Mouse (Mus musculus): ENCODE data around the gene Mknk2. TPM values are rescaled to one million over a fixed set of nuclear protein-coding genes. Genes with fewer than 3 reads are reported as not detected.

Mknk2 gene
- 79.5 and 85.5 TPM in 2 replicates for polyA plus RNA-seq (2014; fragmentation: Nextera tagmentation; extraction: Ambion mirVana)

DNA sequence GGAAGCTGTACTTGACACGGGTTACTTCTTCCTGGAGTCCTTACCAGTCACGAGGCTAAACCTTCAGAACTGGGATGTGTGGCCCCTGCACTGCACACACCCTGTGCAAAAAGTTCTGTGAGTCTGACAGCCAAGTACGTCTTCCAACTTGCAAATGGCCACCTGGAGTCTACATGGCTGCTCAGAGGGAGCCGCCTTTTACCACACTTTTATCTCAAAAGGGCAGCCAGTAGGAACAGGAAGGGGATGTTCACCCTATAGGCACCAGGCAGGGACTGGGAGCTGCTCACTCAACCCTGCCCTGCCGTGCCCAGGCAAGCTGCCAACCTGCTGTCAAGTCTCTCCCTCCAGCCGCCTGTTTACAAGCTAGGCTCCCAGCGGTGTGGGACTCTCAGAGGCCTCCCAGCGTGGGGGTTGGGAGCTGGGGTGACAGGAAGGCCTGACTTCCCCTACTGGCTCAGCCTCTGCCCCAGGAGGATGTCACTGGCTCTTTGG, at the start of gene Mknk2:
TSS of gene Mknk2 (minus strand) at position 171 of the 495 bp plus-strand sequence.
- 41% methylated on average over 8 of the region's 8 CpGs for WGBS
- DNase-seq (ENCODE audit: low spot score) (no peak), ATAC-seq (ENCODE audit: insufficient read depth, low FRiP score, low TSS enrichment) (no peak)
- peaks cover 29% of the 10 kb centered on the region for H3K4me1 ChIP-seq (ENCODE audit: control insufficient read depth, insufficient read depth, low read length)
- H3K27me3 ChIP-seq (ENCODE audit: control insufficient read depth, insufficient read depth, low read length) = no peaks in the 10 kb centered on the region
- H3K9me3 ChIP-seq (ENCODE audit: control insufficient read depth, low read length) = no peaks in the 10 kb centered on the region
- peak within 1 kb of the TSS; percentile 77 for H3K9ac ChIP-seq (ENCODE audit: low read length)
- H3K27ac ChIP-seq (ENCODE audit: low read depth, low read length) = peak within 1 kb of the TSS; percentile 94
- H3K4me2 ChIP-seq (ENCODE audit: low read depth) = peak within 1 kb of the TSS; percentile 86
- peak within 1 kb of the TSS; percentile 81 for H3K4me3 ChIP-seq (ENCODE audit: low read depth, low read length)
- no peaks in the 10 kb centered on the region for H3K36me3 ChIP-seq (ENCODE audit: control insufficient read depth, insufficient read depth, low read length)

DNA sequence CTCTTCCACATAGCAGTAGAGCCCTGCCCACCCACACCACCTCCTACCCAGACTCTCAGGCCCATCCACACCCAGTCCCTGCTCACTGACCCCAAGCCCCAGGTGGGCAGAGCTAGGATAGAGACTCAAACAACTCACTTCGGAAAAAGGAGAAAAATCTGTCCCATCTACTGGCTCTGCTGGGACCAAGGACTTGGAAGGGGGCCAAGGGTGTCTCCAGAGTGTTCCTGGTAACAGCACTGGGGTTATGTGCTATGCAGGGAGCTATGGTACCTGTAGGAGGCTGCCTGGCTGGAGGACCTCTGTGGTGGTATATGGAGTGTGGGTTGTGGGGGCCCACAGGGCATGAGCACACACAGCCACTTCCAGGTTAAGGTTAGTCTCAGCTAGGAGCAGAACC, 39.4 kb upstream of the Mknk2 start:
- Histone ChIP-seq H3K36me3 (ENCODE audit: control insufficient read depth, insufficient read depth, low read length) (peaks cover 63% of the 10 kb centered on the region), H3K27me3 (ENCODE audit: control insufficient read depth, insufficient read depth, low read length) (no peaks in the 10 kb centered on the region), H3K4me3 (ENCODE audit: low read depth, low read length) (no peak overlapping the region), H3K27ac (ENCODE audit: low read depth, low read length) (no peak overlapping the region), H3K9me3 (ENCODE audit: control insufficient read depth, low read length) (no peaks in the 10 kb centered on the region), H3K4me2 (ENCODE audit: low read depth) (no peak overlapping the region), H3K4me1 (ENCODE audit: control insufficient read depth, insufficient read depth, low read length) (no peaks in the 10 kb centered on the region), H3K9ac (ENCODE audit: low read length) (no peak overlapping the region)
- no peak for DNase-seq (ENCODE audit: low spot score)
- 100% methylated on average over 1 of the region's 1 CpGs for WGBS
- ATAC-seq (ENCODE audit: insufficient read depth, low FRiP score, low TSS enrichment) = no peak

DNA sequence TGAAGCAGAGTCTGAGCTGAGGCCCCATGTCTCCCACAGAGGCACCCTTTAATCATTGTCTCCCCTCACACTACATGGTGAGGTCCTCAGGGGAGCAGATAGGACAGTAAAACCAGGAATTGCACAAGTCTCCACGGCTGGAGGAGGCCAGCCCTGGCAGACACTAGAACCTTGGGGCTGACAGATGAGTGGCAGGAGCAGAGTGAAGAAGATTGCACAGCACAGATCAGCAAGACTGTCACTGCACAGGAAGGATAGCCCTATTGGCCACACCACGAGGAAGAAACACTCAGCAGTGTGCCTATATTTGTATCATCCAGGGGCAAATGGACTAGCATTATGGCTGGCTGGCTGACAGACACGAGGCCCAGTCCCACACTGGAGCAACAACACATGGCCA, 32.9 kb upstream of the Mknk2 start:
- peaks cover 58% of the 10 kb centered on the region for H3K36me3 ChIP-seq (ENCODE audit: control insufficient read depth, insufficient read depth, low read length)
- ATAC-seq (ENCODE audit: insufficient read depth, low FRiP score, low TSS enrichment) (no peak), DNase-seq (ENCODE audit: low spot score) (no peak)
- 91% methylated on average over 3 of the region's 3 CpGs for WGBS
- no peak overlapping the region for H3K4me3 ChIP-seq (ENCODE audit: low read depth, low read length)
- no peaks in the 10 kb centered on the region for H3K9me3 ChIP-seq (ENCODE audit: control insufficient read depth, low read length)
- H3K27me3 ChIP-seq (ENCODE audit: control insufficient read depth, insufficient read depth, low read length) = no peaks in the 10 kb centered on the region
- H3K4me2 ChIP-seq (ENCODE audit: low read depth) = no peak overlapping the region
- no peak overlapping the region for H3K27ac ChIP-seq (ENCODE audit: low read depth, low read length)
- H3K9ac ChIP-seq (ENCODE audit: low read length) = no peak overlapping the region
- no peaks in the 10 kb centered on the region for H3K4me1 ChIP-seq (ENCODE audit: control insufficient read depth, insufficient read depth, low read length)

DNA sequence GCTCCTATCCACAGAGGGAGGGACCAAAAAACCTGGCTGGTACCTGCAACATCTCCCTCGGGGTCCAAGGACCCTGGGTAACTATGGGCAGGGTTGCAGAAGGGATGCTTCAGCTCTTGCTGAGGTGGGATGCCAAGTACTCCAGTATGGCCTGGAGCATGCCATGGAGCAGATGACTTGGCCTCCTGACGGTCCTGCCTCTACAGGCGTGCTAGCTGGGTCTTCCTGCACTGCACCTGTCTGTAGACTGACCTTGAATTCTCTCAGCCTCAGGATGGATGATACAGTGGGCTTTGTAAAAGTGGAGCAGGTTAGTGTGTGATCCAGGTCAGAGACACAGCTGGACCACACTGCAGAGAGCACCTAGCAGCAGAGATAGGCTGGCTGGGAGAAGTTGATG, 27.6 kb upstream of the Mknk2 start:
- ATAC-seq (ENCODE audit: insufficient read depth, low FRiP score, low TSS enrichment) = no peak
- WGBS = 79% methylated on average over 3 of the region's 3 CpGs
- no peak for DNase-seq (ENCODE audit: low spot score)

DNA sequence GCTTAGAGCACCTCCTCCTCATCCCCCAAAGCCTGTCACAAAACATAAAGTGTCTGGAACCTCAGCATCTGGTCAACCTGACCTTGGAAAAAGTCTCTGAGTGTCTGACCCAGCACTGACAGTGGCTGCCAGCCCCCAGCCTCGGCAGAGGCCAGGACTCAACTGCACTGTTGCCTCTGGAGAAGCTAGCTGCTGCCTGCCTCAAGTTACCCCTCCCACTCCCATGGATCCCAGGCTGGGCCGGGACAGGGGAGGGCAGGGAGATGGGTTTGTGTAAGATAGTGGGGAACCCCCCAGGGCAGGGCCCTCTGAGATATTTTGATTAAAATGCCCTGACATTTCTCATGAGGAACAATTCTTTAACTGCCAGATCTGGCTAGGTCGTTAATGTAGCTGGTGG, 27.1 kb upstream of the Mknk2 start:
- DNase-seq (ENCODE audit: low spot score) (no peak), ATAC-seq (ENCODE audit: insufficient read depth, low FRiP score, low TSS enrichment) (no peak)
- Histone ChIP-seq H3K9ac (ENCODE audit: low read length) (no peak overlapping the region), H3K36me3 (ENCODE audit: control insufficient read depth, insufficient read depth, low read length) (peaks cover 29% of the 10 kb centered on the region), H3K27me3 (ENCODE audit: control insufficient read depth, insufficient read depth, low read length) (no peaks in the 10 kb centered on the region), H3K4me2 (ENCODE audit: low read depth) (no peak overlapping the region), H3K4me3 (ENCODE audit: low read depth, low read length) (no peak overlapping the region), H3K27ac (ENCODE audit: low read depth, low read length) (no peak overlapping the region), H3K9me3 (ENCODE audit: control insufficient read depth, low read length) (no peaks in the 10 kb centered on the region), H3K4me1 (ENCODE audit: control insufficient read depth, insufficient read depth, low read length) (peaks cover 11% of the 10 kb centered on the region)
- 70% methylated on average over 3 of the region's 3 CpGs for WGBS

More for the DNA sequence above, 27.6 kb upstream of the Mknk2 start:
- H3K4me2 ChIP-seq (ENCODE audit: low read depth) = no peak overlapping the region
- H3K9me3 ChIP-seq (ENCODE audit: control insufficient read depth, low read length) = no peaks in the 10 kb centered on the region
- H3K4me1 ChIP-seq (ENCODE audit: control insufficient read depth, insufficient read depth, low read length) = peaks cover 11% of the 10 kb centered on the region
- H3K9ac ChIP-seq (ENCODE audit: low read length) = no peak overlapping the region
- H3K4me3 ChIP-seq (ENCODE audit: low read depth, low read length) = no peak overlapping the region
- H3K27me3 ChIP-seq (ENCODE audit: control insufficient read depth, insufficient read depth, low read length) = no peaks in the 10 kb centered on the region
- peaks cover 33% of the 10 kb centered on the region for H3K36me3 ChIP-seq (ENCODE audit: control insufficient read depth, insufficient read depth, low read length)
- no peak overlapping the region for H3K27ac ChIP-seq (ENCODE audit: low read depth, low read length)

DNA sequence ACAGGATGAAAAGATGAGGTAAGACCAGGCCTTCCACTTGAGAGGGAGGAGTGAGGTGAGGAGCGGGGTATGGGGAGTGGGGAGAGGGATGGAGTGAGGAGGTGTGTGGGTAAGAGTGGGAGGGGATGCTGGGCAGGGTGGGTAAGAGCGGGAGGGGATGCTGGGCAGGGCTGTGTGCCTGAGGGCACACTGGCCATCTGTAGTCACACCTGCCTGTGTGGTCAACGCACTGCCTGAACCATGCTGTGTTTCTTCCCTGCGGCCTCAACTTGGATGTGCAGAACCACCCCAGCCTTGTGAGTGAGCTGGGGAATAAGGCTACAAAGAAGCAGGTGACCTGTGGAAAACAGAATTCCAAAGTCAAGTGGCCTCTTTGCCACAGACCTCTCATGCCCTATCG, 26.5 kb upstream of the Mknk2 start:
- ATAC-seq (ENCODE audit: insufficient read depth, low FRiP score, low TSS enrichment) (no peak), DNase-seq (ENCODE audit: low spot score) (no peak)
- H3K4me1 ChIP-seq (ENCODE audit: control insufficient read depth, insufficient read depth, low read length) = peaks cover 11% of the 10 kb centered on the region
- H3K36me3 ChIP-seq (ENCODE audit: control insufficient read depth, insufficient read depth, low read length) = peaks cover 23% of the 10 kb centered on the region
- WGBS = 89% methylated on average over 5 of the region's 5 CpGs
- no peak overlapping the region for H3K4me3 ChIP-seq (ENCODE audit: low read depth, low read length)
- H3K4me2 ChIP-seq (ENCODE audit: low read depth) = no peak overlapping the region
- no peaks in the 10 kb centered on the region for H3K9me3 ChIP-seq (ENCODE audit: control insufficient read depth, low read length)
- H3K27me3 ChIP-seq (ENCODE audit: control insufficient read depth, insufficient read depth, low read length) = no peaks in the 10 kb centered on the region
- H3K27ac ChIP-seq (ENCODE audit: low read depth, low read length) = no peak overlapping the region
- H3K9ac ChIP-seq (ENCODE audit: low read length) = no peak overlapping the region

DNA sequence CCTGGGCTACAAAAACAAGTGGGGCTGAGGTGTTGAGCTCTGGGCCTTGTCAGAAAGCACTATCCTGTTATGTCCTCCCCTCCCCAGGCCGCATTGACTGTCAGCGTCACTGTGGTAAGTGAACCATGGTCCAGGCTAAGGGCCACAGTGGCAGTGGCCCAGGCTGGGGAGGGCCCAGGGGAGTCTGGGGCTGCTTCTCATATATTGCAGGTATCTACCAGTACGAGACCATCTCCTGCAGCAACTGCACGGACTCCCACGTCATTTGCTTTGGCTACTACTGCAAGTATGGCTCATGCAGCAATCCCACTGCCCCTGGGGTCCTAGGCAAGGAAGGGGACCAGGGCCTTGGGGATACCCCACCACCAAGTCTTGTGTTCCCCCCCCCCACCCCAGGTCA, 25.7 kb upstream of the Mknk2 start:
- Histone ChIP-seq H3K27ac (ENCODE audit: low read depth, low read length) (no peak overlapping the region), H3K27me3 (ENCODE audit: control insufficient read depth, insufficient read depth, low read length) (no peaks in the 10 kb centered on the region), H3K9ac (ENCODE audit: low read length) (peak overlapping the region; percentile 5; the same call in 1 of the 2 replicates), H3K36me3 (ENCODE audit: control insufficient read depth, insufficient read depth, low read length) (peaks cover 16% of the 10 kb centered on the region), H3K4me2 (ENCODE audit: low read depth) (peak overlapping the region; percentile 71), H3K4me3 (ENCODE audit: low read depth, low read length) (peak overlapping the region; percentile 56; the same call in 1 of the 2 replicates), H3K9me3 (ENCODE audit: control insufficient read depth, low read length) (no peaks in the 10 kb centered on the region), H3K4me1 (ENCODE audit: control insufficient read depth, insufficient read depth, low read length) (peaks cover 11% of the 10 kb centered on the region)
- ATAC-seq (ENCODE audit: insufficient read depth, low FRiP score, low TSS enrichment) (no peak), DNase-seq (ENCODE audit: low spot score) (no peak)
- WGBS = 88% methylated on average over 5 of the region's 5 CpGs

DNA sequence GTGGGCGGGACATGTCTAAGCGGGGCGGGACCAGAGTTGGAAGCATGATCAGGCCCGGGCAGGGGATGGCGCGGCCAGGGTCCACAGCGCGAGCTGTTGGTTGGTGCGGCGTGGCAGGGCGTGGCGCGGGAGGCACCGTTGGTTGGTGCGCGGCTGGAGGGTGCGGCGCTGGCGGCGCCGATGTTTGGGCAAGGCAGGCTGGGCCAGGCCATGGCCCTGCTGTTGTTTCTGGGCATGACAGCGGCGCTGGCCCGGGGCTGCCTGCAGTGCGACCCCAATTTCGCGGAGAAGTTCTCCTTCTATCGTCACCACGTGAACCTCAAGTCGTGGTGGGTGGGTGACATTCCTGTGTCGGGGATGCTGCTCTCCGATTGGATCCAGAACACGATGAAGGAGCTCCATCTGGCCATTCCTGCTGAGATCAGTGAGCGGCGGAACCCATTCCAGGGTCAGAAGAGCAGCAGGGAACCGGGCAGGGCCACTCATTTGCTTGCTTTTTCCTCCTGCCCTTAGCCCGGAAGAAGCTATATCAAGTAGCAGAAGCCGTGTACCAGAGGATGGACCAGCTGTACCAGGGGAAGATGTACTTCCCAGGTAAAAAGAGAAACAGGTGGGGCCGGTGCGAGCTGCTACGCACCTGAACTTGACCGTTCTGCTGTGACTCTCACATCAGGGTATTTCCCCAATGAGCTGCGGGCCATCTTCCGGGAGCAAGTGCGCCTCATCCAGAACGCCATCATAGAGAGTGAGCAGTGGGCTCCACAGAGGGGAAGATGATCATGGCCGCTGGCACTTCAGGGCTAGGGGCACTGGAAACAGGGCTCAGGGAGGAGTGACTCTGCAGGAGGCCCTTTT, 24.9 kb upstream of the Mknk2 start:
- peak overlapping the region; percentile 71 for H3K4me2 ChIP-seq (ENCODE audit: low read depth)
- peaks cover 11% of the 10 kb centered on the region for H3K4me1 ChIP-seq (ENCODE audit: control insufficient read depth, insufficient read depth, low read length)
- H3K27ac ChIP-seq (ENCODE audit: low read depth, low read length) = peak overlapping the region; percentile 73
- ATAC-seq (ENCODE audit: insufficient read depth, low FRiP score, low TSS enrichment) (peak; percentile 89), DNase-seq (ENCODE audit: low spot score) (peak; percentile 92)
- no peaks in the 10 kb centered on the region for H3K27me3 ChIP-seq (ENCODE audit: control insufficient read depth, insufficient read depth, low read length)
- WGBS = 2% methylated on average over 46 of the region's 47 CpGs
- peaks cover 8% of the 10 kb centered on the region for H3K36me3 ChIP-seq (ENCODE audit: control insufficient read depth, insufficient read depth, low read length)
- no peaks in the 10 kb centered on the region for H3K9me3 ChIP-seq (ENCODE audit: control insufficient read depth, low read length)
- H3K4me3 ChIP-seq (ENCODE audit: low read depth, low read length) = peak overlapping the region; percentile 56
- H3K9ac ChIP-seq (ENCODE audit: low read length) = peak overlapping the region; percentile 36
